Mouse (Mus musculus) hindbrain, embryonic 13.5 days (tissue): ENCODE measurements at regions not wholly inside any gene's neighbourhood (a gene's known extent, or its start where the extent isn't known, plus 50 kb on each side); places are given as distances from the start of the nearest gene placed in this dataset.

Experiments
- ATAC-seq: fragments of 200-750 bp; cut with Nextera tagmentation; 2 replicates; pipeline ENCODE4 v1.8.0; 2017; ENCODE audit warnings: moderate TSS enrichment; ENCODE audit not compliant: low FRiP score
- H3K27ac ChIP-seq: fragments of 300-500 bp; sonication (generic); 2 replicates; pipeline ENCODE4 v1.5.1; 2015; ENCODE audit warnings: inconsistent platforms, mild to moderate bottlenecking, moderate library complexity
- H3K27me3 ChIP-seq: fragments of 300-500 bp; sonication (generic); 2 replicates; pipeline ENCODE4 v1.6.1; 2015; ENCODE audit warnings: mild to moderate bottlenecking, inconsistent platforms
- H3K36me3 ChIP-seq: fragments of 300-500 bp; sonication (generic); 2 replicates; pipeline ENCODE4 v1.6.1; 2015; ENCODE audit warnings: mild to moderate bottlenecking, inconsistent platforms
- H3K4me1 ChIP-seq: fragments of 300-500 bp; sonication (generic); replicated peaks from 2 replicates; pipeline ENCODE4 v1.6.1; 2015; ENCODE audit warnings: inconsistent platforms
- H3K4me2 ChIP-seq: fragments of 300-500 bp; sonication (generic); 2 replicates; pipeline ENCODE4 v1.6.1; 2015; ENCODE audit warnings: inconsistent platforms, mild to moderate bottlenecking, moderate library complexity
- H3K4me3 ChIP-seq: fragments of 300-500 bp; sonication (generic); 2 replicates; pipeline ENCODE4 v1.5.1; 2015; ENCODE audit warnings: mild to moderate bottlenecking, inconsistent platforms
- H3K9ac ChIP-seq: fragments of 300-500 bp; sonication (generic); 2 replicates; pipeline ENCODE4 v1.6.1; 2015; ENCODE audit warnings: mild to moderate bottlenecking, inconsistent platforms
- H3K9me3 ChIP-seq: fragments of 300-500 bp; sonication (generic); 2 replicates; pipeline ENCODE4 v1.6.1; 2016; ENCODE audit warnings: inconsistent platforms
- WGBS: fragments of 180-500 bp; shearing (Covaris S2); methylation state at CpG from one replicate; pipeline ENCODE4 v1.1.7; 2015; 5-methylcytosine and 5-hydroxymethylcytosine counted together

- H3K27me3 ChIP-seq, result no peaks in the 10 kb centered on the region
- WGBS, result 80% methylated on average over 5 of the region's 5 CpGs
- no peaks in the 10 kb centered on the region for H3K4me1 ChIP-seq
- H3K4me3 ChIP-seq, result no peak overlapping the region
- H3K9ac ChIP-seq, result no peak overlapping the region
- H3K9me3 ChIP-seq, result no peaks in the 10 kb centered on the region
- H3K4me2 ChIP-seq, result no peak overlapping the region
- no peak overlapping the region for H3K27ac ChIP-seq
- ATAC-seq, result no peak
- H3K36me3 ChIP-seq, result no peaks in the 10 kb centered on the region
These were observed 54.6 kb downstream of the Mex3b start for GRCm38 (mm10) chr7:82921722-82922121.

DNA sequence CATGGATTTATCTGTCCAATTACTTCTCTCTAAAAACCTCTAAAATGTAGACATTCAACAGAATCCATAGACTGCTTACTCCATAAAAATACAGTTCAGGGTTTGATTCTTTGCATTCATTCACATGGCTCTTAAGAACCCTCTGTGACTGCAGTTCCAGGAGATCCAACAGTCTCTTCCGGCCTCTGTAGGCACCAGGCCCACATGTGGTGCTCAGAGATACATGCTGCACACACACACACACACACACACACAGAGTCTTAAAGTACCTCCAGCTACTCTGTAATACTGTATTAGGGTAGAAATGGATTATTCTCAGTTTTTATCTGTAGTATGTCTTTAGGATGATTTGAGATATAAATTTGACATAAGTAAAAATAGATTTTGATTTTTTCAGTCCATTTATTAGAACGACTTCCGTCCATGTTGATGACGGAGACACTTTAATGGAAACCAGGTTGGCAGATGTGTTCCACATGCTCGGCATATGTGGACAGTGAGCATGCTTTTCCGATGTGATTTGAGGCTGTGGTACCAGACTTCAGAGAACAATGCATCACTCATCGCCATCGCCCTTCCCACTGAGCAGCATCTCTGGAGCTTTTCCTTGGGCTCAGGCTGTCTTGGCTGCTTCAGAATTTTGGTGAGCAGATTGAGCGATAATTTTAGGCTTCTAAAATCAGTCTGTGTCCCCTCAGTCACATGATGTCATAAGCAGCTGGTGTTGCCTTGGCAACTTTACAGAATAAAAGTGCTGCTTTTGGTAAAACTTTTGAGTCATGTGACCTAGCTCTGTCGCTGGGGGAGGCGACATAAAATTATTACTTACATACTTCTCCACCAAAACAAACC lies 56.3 kb downstream of the Mex3b start:
- H3K27ac ChIP-seq, result no peak overlapping the region
- ATAC-seq, result no peak
- H3K27me3 ChIP-seq, result no peaks in the 10 kb centered on the region
- no peak overlapping the region for H3K4me3 ChIP-seq
- H3K9me3 ChIP-seq, result no peaks in the 10 kb centered on the region
- H3K36me3 ChIP-seq, result no peaks in the 10 kb centered on the region
- H3K4me1 ChIP-seq, result no peaks in the 10 kb centered on the region
- no peak overlapping the region for H3K9ac ChIP-seq
- whole genome bisulfite sequencing, result 78% methylated on average over 11 of the region's 11 CpGs
- H3K4me2 ChIP-seq, result no peak overlapping the region

DNA sequence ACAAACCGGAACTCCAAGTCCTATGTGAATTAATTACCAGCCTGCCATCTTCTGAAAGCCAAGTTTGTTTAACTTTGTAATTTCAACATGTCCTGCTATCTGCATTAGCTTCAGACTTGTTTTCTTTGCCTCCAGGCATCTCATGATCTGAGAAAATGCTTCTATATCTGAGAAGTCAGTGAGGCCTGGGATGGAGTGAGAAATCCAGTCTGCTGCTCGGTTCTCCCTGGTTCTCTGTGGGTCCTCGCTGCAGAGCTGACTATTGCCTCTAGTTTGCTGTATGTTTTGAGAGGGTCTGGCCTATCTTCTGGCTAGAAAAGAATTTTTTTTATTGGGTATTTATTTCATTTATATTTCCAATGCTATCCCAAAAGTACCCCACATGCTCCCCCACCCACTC lies 57.0 kb downstream of the Mex3b start:
- Histone ChIP-seq H3K4me2 (no peak overlapping the region), H3K4me1 (no peaks in the 10 kb centered on the region), H3K9me3 (no peaks in the 10 kb centered on the region), H3K36me3 (no peaks in the 10 kb centered on the region), H3K9ac (no peak overlapping the region), H3K27ac (no peak overlapping the region), H3K27me3 (no peaks in the 10 kb centered on the region), H3K4me3 (no peak overlapping the region)
- 82% methylated on average over 3 of the region's 3 CpGs for WGBS
- ATAC-seq, result no peak

- peak; percentile 17; the same call in 1 of the 2 replicates for ATAC-seq
- Histone ChIP-seq H3K9ac (no peak overlapping the region), H3K36me3 (no peaks in the 10 kb centered on the region), H3K4me3 (no peak overlapping the region), H3K4me1 (0 out of 2 replicates have a peak, but pooled peaks cover 7% of the 10 kb centered on the region), H3K27me3 (no peaks in the 10 kb centered on the region), H3K9me3 (no peaks in the 10 kb centered on the region), H3K27ac (no peak overlapping the region), H3K4me2 (no peak overlapping the region)
- WGBS, result 18% methylated on average over 3 of the region's 3 CpGs
These were observed 71.2 kb downstream of the Mex3b start for GRCm38 (mm10) chr7:82938311-82938710.

GRCm38 (mm10) chr7:82939536-82939935 lies 72.4 kb downstream of the Mex3b start:
- H3K4me2 ChIP-seq, result no peak overlapping the region
- no peak overlapping the region for H3K9ac ChIP-seq
- H3K36me3 ChIP-seq, result no peaks in the 10 kb centered on the region
- no peaks in the 10 kb centered on the region for H3K9me3 ChIP-seq
- WGBS, result 78% methylated on average over 11 of the region's 11 CpGs
- no peak overlapping the region for H3K27ac ChIP-seq
- H3K4me3 ChIP-seq, result no peak overlapping the region
- no peak for ATAC-seq
- no peaks in the 10 kb centered on the region for H3K27me3 ChIP-seq
- 0 out of 2 replicates have a peak, but pooled peaks cover 7% of the 10 kb centered on the region for H3K4me1 ChIP-seq

DNA sequence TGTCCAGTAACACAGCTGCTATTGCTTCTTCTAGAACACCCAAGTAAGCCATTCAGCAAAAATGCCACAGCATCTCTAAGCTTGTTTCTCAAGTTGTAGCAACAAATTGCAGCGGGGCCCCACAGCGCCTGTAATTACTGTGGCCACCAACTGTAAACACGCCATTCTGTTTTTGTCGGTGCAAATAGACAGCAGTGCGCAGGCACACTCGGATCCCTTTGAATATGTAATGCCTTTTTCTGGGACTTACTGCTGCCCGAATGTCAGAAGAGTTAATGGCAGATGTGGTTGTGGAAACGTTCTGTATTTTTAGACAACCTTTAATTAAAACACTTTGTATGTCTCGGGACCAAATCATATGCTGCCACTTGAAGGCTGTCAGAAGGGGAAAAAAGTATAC lies 76.2 kb downstream of the Mex3b start:
- Histone ChIP-seq H3K36me3 (no peaks in the 10 kb centered on the region), H3K9ac (no peak overlapping the region), H3K4me1 (0 out of 2 replicates have a peak, but pooled peaks cover 1% of the 10 kb centered on the region), H3K27ac (no peak overlapping the region), H3K27me3 (no peaks in the 10 kb centered on the region), H3K4me2 (no peak overlapping the region), H3K9me3 (no peaks in the 10 kb centered on the region), H3K4me3 (no peak overlapping the region)
- 81% methylated on average over 9 of the region's 9 CpGs for WGBS
- ATAC-seq, result no peak

GRCm38 (mm10) chr7:82943797-82944196 lies 76.7 kb downstream of the Mex3b start:
- H3K4me2 ChIP-seq, result no peak overlapping the region
- H3K9me3 ChIP-seq, result no peaks in the 10 kb centered on the region
- H3K27me3 ChIP-seq, result no peaks in the 10 kb centered on the region
- H3K9ac ChIP-seq, result no peak overlapping the region
- WGBS, result 89% methylated on average over 1 of the region's 1 CpGs
- H3K27ac ChIP-seq, result no peak overlapping the region
- ATAC-seq, result no peak
- no peaks in the 10 kb centered on the region for H3K36me3 ChIP-seq
- no peaks in the 10 kb centered on the region for H3K4me1 ChIP-seq
- H3K4me3 ChIP-seq, result no peak overlapping the region

GRCm38 (mm10) chr7:82949372-82949771 lies 82.2 kb downstream of the Mex3b start:
- no peaks in the 10 kb centered on the region for H3K36me3 ChIP-seq
- H3K9me3 ChIP-seq, result no peaks in the 10 kb centered on the region
- no peak overlapping the region for H3K4me2 ChIP-seq
- WGBS, result 84% methylated on average over 6 of the region's 6 CpGs
- ATAC-seq, result no peak
- H3K27ac ChIP-seq, result no peak overlapping the region
- no peaks in the 10 kb centered on the region for H3K4me1 ChIP-seq
- no peaks in the 10 kb centered on the region for H3K27me3 ChIP-seq
- H3K4me3 ChIP-seq, result no peak overlapping the region
- H3K9ac ChIP-seq, result no peak overlapping the region

DNA sequence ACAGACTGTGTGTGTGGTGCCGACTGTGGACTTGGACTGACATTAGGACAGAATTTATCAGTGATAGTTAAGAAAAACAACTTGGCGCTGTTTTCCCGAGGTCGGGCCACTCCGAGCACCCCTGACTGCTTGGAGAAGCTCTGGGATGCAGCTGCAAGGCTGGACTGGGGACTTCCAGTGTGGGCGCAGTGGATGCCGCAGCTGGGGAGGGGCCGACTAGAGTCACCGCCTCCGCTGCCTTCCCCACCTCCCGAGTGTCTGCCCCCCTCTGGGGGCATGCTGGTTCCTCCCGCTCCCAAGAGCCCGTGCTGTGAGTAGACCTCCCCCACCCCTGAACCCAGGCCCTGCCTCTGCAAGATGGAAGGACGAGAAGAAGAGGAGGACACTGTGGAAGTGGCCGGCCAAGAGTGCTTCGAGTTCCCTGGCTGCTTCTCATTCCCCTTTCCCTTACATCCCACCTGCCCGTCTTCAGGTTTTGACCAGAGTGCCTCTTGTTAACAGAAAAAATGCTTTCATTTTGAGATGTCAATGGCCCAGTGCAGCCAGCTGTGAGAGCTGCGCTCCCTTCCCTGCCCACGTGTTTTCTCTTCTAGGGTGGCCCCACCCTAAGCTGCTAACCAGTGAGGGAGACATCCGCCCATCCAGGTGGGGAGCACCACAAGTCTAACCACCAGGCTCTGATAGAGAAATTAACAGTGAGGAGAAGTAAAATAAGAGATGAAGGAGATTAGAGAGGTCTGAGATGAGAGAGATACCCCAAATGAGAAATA lies 90.3 kb downstream of the Mex3b start:
- H3K27me3 ChIP-seq, result no peaks in the 10 kb centered on the region
- no peaks in the 10 kb centered on the region for H3K9me3 ChIP-seq
- no peak for ATAC-seq
- WGBS, result 63% methylated on average over 20 of the region's 20 CpGs
- no peaks in the 10 kb centered on the region for H3K36me3 ChIP-seq
- no peak overlapping the region for H3K27ac ChIP-seq
- H3K4me1 ChIP-seq, result no peaks in the 10 kb centered on the region
- no peak overlapping the region for H3K9ac ChIP-seq
- H3K4me2 ChIP-seq, result no peak overlapping the region
- no peak overlapping the region for H3K4me3 ChIP-seq

DNA sequence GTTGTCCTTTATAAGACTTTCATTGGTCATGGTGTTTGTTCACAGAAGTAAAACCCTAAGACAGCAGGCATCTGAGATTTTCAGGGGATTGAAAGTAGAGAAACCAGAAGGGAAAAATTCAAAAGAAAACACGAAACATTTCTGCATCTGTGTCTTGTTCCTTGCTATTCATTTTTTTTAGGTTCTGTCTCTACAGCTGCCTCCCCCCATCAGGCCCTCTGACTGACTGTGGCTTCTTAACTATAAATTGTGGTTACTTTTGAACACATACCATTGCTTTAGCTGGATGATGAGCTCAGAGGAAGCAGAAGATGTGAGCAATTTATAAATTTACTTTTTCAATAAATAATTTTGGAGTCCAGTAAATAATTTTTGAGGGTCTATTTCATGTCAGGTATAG lies 103.5 kb downstream of the Mex3b start:
- Histone ChIP-seq H3K27ac (no peak overlapping the region), H3K9ac (no peak overlapping the region), H3K9me3 (no peaks in the 10 kb centered on the region), H3K4me1 (no peaks in the 10 kb centered on the region), H3K4me3 (no peak overlapping the region), H3K4me2 (no peak overlapping the region), H3K36me3 (no peaks in the 10 kb centered on the region), H3K27me3 (no peaks in the 10 kb centered on the region)
- WGBS, result 90% methylated on average over 1 of the region's 1 CpGs
- ATAC-seq, result no peak

DNA sequence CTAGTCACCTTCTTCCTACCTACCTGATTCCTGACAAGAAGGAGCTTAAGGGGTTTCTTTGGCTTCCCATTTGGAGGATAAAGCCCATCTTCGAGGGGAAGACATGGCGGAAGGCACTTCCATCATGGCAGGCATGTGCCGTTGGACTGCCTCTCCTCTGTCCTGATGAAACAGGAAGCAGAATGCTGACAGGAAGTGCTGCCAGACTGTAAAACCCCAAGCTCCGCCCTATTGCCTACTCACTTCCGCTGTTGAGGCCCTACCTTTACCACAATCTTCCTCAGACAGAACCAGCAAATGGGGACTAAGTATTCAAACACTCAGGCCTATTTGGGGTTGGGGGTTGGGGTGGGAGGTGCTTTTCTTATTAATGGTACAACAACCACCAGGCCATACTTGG lies 104.1 kb downstream of the Mex3b start:
- no peak for ATAC-seq
- WGBS, result 95% methylated on average over 5 of the region's 5 CpGs
- H3K9me3 ChIP-seq, result no peaks in the 10 kb centered on the region
- H3K4me3 ChIP-seq, result no peak overlapping the region
- no peaks in the 10 kb centered on the region for H3K36me3 ChIP-seq
- H3K4me1 ChIP-seq, result no peaks in the 10 kb centered on the region
- no peak overlapping the region for H3K27ac ChIP-seq
- H3K9ac ChIP-seq, result no peak overlapping the region
- no peaks in the 10 kb centered on the region for H3K27me3 ChIP-seq
- H3K4me2 ChIP-seq, result no peak overlapping the region

GRCm38 (mm10) chr7:82972214-82973006 lies 105.3 kb downstream of the Mex3b start:
- no peaks in the 10 kb centered on the region for H3K9me3 ChIP-seq
- no peak overlapping the region for H3K9ac ChIP-seq
- H3K4me2 ChIP-seq, result no peak overlapping the region
- no peak overlapping the region for H3K4me3 ChIP-seq
- no peak for ATAC-seq
- H3K27ac ChIP-seq, result no peak overlapping the region
- WGBS, result 67% methylated on average over 12 of the region's 12 CpGs
- H3K4me1 ChIP-seq, result no peaks in the 10 kb centered on the region
- H3K36me3 ChIP-seq, result no peaks in the 10 kb centered on the region
- H3K27me3 ChIP-seq, result no peaks in the 10 kb centered on the region
